Mouse (Mus musculus) brain, adult 10 weeks (tissue): ENCODE results near the gene Kcne1. TPM values are rescaled to one million over a fixed set of nuclear protein-coding genes. Genes with fewer than 3 reads are reported as not detected.

ENCODE experiments used
- polyA plus RNA-seq: library from polyadenylated mRNA; stranded (reverse); fragments of 350-450 nt; fragmentation: Illumina TruSeq; extraction: RNeasy Lipid Tissue Mini Kit (QIAGEN cat#74804); gene quantifications from one replicate; pipeline ENCODE4 v1.2.3, GENCODE M21; 2015; ENCODE audit warnings: low read depth, low replicate concordance

The Kcne1 gene
- polyA plus RNA-seq: not detected

DNA sequence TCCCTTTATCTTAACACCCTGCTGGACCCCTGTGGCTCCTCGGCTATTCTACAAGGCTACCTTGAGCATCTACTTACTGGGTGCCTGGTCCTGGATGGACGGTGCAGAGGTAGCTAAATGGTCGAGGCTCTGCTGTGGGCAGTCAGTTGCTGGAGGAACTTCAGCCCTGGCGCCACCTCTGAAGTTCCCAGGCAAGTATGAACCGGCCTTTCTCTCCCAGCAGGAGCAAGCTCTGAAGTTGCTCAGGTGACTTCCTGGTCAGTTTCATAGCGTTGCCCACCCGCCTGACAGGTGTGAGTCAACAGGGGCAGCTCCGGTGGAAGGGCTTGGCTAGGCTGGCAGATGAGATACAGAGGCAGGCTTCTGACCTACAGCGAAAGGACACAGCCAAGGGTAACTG, at the start of gene Kcne1:
TSS of gene Kcne1 (minus strand) at position 240 of the 400 bp plus-strand sequence.

DNA sequence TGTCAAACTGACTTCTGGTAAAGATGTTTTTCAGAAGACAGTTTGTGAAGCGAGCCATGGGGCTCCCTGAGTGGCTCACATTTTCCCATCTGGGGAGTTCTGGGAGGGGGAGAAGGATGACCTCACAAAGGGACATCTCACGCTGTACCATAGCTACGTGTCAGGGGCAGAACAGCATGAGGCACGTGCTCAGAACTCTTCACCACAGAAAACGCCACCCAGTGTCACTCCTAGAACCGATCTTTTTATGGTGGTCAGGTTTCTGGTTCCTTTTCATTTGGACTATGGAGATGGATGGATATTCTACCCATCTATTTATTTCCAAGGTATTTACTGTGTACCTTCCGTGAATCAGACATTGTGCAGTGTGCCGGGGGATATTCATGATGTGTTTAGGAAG, 37.9 kb downstream of the Kcne1 start, which contains the start of gene Fam243:
TSS of gene Fam243 (minus strand) at position 101 of the 400 bp plus-strand sequence.

GRCm38 (mm10) chr16:92300649-92301411, 58.4 kb downstream of the Kcne1 start, which contains the start of gene Smim11:
Gene Smim11, plus strand, starts transcription at chr16:92301286.

Other genes starting within 250 kb of the Kcne1 start
- 6.8 TPM for gene Kcne2, start 67.1 kb downstream of the Kcne1 start, polyA plus RNA-seq
- 69.2 TPM for gene Smim11, start 58.2 kb downstream of the Kcne1 start, polyA plus RNA-seq
- not detected for gene Fam243, start 38.0 kb downstream of the Kcne1 start, polyA plus RNA-seq
- 52.2 TPM for gene Rcan1, start 111.4 kb upstream of the Kcne1 start, polyA plus RNA-seq
- gene Clic6, start 126.3 kb upstream of the Kcne1 start, polyA plus RNA-seq: 6.9 TPM